Mouse (Mus musculus) olfactory bulb, adult 2 months (tissue): ENCODE measurements around the gene Lrrc8b.

Experiments
- CTCF ChIP-seq: fragments of 200-500 bp; IDR thresholded peaks from 2 replicates; pipeline ENCODE4 v1.5.1; 2012; ENCODE audit warnings: low read depth, mild to moderate bottlenecking, low read length, moderate library complexity; ENCODE audit not compliant: insufficient read depth
- POLR2A ChIP-seq: fragments of 200-500 bp; IDR thresholded peaks from 2 replicates; pipeline ENCODE4 v1.6.1; 2012; ENCODE audit warnings: mild to moderate bottlenecking, low read depth, low read length, moderate library complexity; ENCODE audit not compliant: insufficient read depth

GRCm38 (mm10) chr5:105454105-105454504 lies 38.5 kb downstream of the Lrrc8b start:
- TF ChIP-seq POLR2A (no peak), CTCF (no peak)
